Mouse (Mus musculus) adrenal gland (tissue): ENCODE data around the gene Ncapd2.

ENCODE experiments used
- intact Hi-C: fragments of 180-260 bp; cut with DNase I; formaldehyde crosslinking; loops from one replicate; pipeline ENCODE4 v1.15.1; 2025

Ncapd2 gene

DNA sequence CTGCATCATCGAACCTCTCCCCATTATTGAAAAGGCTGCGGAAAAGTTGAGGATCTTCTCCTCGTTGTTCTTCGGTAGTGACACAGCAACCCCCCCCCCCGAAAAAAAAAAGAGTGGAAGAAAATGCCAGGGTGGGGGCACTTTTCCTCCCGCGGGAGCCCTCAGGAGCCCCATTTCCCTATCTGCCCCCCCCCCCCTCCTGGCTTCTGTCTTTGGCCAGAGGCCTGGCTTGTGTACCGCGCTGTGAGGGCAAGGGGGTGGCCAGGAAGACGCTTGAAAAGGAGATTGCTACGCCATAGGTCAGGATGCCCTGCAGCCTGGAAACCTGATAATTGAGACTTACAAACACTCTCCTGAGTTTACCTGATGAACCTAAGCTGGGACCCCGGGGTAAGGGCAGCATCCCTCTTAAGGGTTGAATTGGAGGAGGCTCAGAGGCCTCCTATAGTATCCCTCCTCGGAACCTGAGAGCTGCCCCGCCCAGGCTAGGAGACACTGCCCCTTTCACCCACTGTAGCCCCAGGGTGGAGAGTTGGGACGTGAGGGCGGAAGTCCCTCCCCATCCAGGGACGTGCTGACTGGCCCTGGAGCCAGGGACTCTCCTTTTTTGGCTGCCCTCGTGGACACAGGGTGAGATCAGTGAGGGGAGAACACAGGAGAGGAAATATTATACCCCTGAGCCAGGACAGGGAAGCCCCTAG is 25.3 kb downstream of the Ncapd2 start, which contains the start of gene Gapdh:
Gapdh (minus strand) TSS at position 417 of the 701 bp plus-strand sequence.
- intact Hi-C loops, result no loop called here

DNA sequence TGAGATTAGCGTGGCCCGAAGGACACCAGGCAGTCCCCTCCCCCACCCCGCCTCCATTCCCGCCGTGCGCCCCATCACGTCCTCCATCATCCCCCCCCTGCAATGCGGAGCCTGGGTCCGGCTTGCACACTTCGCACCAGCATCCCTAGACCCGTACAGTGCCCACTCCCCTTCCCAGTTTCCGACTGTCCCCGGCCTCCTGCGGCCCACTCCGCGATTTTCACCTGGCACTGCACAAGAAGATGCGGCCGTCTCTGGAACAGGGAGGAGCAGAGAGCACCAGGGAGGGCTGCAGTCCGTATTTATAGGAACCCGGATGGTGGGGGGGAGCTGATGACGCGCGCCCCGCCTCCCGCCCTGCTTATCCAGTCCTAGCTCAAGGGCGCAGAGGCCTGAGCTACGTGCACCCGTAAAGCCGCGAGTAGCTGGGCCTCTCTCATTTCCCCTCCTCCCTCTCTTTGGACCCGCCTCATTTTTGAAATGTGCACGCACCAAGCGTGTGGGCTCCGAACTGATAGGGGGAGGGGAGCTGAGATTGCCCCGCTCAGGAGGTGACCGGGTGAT is 26.1 kb downstream of the Ncapd2 start:
- intact Hi-C loops, result no loop called here

DNA sequence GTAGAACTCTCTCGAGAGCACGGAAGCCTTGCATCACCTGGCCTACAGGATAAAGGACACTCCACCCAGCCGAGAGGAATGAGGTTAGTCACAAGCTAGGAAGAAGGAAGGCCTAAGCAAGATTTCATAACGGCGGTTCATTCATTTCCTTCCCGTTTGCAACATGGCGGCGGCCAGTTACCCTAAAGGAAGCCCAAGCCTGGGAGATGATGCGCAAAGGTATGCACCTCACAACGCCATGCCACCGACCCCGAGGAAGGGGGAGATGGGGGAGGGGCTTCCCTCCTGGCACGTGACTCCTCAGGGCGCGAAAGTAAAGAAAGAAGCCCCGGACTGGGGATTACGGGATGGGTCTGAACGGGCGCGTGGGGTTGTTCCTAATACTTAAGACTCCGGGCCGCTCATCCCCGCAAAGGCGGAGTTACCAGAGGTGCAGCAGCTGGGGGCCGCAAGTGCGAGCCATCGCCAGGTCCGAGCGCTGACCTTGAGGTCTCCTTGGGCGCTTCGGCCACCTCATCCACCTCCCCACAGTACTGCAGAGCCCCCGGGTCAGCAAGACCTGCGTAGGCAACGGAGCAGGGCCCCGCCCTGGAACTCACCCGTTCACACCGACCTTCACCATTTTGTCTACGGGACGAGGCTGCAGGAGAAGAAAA is 26.7 kb downstream of the Ncapd2 start:
- intact Hi-C loops, result loop anchor here (5.0 kb wide), 2 partner anchors 63 to 108 kb away; no protein-coding TSS in a partner anchor

DNA sequence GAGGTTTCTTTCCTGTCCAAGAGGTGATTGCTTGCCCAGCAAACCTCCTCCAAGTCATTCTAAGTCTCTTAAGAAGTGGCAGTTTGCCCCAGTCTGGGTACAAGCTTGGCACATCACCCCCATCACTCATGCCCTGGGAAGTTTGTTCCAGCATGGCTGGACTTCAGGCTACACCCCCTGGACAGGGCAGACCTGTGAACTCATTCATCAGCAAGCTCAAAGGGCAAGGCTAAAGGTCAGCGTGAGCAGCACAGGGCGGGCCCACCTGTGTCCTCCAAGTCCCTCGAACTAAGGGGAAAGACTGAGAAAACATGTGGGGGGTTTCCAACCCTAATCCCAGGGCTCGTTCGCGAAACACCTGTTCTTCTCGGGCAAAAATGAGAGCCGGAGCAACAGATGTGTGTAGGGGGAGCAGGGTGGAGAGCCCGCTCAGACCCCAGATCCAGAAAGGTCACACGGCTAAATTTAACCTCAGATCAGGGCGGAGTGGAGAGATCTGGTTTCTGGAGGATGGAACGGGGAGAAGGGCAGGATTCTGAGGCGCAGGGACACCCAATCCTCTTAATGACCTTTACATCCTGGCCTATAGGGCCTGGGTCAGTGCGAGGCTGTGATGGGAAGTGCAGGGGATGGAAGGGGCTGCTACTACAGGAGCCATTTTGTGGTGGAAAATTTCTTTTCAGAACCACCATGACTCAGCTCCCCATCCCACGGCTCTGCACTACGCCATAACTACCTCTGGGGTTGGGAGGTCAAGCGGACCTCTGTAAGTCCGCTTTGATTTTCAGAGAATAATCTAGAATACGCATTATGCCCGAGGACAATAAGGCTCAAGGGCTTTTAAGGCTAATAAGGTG is 27.5 kb downstream of the Ncapd2 start:
- intact Hi-C loops, result loop anchor here (5.0 kb wide), 2 partner anchors 63 to 108 kb away; no protein-coding TSS in a partner anchor

DNA sequence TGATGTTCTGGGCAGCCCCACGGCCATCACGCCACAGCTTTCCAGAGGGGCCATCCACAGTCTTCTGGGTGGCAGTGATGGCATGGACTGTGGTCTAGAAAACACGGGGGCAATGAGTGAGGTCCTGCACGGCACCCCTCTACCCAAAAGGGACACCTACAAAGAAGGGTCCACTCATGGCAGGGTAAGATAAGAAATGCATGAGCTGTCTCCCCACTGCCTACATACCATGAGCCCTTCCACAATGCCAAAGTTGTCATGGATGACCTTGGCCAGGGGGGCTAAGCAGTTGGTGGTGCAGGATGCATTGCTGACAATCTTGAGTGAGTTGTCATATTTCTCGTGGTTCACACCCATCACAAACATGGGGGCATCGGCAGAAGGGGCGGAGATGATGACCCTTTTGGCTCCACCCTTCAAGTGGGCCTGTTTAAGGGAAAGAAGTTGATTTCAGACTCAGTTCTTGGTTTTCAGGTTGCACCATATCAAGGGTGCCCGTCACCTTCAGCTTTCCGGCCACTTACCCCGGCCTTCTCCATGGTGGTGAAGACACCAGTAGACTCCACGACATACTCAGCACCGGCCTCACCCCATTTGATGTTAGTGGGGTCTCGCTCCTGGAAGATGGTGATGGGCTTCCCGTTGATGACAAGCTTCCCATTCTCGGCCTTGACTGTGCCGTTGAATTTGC is 28.7 kb downstream of the Ncapd2 start:
- intact Hi-C loops, result loop anchor here (5.0 kb wide), 2 partner anchors 65 to 110 kb away; no protein-coding TSS in a partner anchor

DNA sequence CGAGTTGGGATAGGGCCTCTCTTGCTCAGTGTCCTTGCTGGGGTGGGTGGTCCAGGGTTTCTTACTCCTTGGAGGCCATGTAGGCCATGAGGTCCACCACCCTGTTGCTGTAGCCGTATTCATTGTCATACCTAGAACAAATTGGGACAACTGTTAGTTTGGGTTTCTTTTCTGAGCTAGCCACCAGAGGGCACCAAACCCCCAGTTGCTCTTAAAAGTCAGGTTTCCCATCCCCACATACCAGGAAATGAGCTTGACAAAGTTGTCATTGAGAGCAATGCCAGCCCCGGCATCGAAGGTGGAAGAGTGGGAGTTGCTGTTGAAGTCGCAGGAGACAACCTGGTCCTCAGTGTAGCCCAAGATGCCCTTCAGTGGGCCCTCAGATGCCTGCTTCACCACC is 29.5 kb downstream of the Ncapd2 start:
- intact Hi-C loops, result loop anchor here (5.0 kb wide), 2 partner anchors 65 to 110 kb away; no protein-coding TSS in a partner anchor

DNA sequence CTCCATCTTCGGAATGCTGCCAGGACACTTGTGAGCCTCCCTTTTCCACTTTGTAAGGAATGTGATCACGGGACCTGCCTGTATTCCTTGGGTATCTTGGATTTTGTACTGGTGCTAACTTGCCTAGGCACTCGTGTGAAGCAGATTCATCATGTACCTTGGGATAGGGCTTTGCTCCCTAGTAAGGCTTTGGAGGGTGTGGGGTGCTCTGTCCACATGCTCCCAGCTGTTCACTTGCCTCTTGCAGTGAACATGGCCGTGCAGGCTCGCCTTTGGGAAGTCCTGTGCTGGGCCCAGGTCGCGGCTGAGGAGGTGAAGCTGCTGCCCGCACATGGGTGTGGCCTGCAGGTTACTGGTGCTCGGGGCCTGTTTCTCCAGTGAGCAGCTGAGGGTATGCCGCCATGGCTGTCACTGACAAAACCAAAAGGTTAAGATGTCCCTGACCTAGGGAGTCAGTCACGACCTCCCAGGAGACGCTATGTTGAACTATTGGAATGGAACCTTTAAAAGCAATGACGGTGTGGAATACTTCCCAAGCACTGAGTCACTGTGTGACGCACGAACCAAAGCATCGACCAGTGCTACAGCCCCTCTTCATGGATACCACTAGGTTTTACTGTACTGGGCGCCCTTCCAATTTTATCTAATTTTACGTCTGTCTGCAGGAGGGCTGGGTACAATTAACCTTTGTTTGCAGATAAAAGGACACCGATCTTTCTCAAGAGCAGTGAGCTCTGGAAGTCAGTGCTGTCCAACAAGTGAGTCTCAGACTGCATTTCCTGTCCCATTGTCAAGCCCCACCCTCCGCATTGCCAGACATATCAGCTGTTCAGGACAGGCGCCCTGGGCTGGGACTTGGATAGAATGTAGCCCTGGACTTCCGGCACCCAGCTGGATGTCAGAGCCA is 30.4 kb downstream of the Ncapd2 start:
- intact Hi-C loops, result loop anchor here (5.0 kb wide), 2 partner anchors 66 to 111 kb away; no protein-coding TSS in a partner anchor

DNA sequence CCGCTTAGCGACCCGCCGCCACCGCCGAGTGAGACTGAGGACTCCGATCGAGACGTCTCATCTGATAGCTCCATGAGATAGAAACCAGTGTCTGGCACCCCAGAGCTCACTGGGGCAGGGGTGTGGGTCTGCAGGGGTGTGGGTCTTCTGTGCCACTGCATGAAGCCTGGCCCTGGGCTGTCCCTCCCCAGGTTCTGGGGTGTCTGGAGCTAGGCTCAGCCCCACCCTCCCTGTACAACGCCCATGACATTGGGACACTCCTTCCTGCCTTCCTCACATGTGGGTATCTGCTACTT is 31.0 kb downstream of the Ncapd2 start:
- intact Hi-C loops, result loop anchor here (5.0 kb wide), 2 partner anchors 67 to 112 kb away; no protein-coding TSS in a partner anchor

DNA sequence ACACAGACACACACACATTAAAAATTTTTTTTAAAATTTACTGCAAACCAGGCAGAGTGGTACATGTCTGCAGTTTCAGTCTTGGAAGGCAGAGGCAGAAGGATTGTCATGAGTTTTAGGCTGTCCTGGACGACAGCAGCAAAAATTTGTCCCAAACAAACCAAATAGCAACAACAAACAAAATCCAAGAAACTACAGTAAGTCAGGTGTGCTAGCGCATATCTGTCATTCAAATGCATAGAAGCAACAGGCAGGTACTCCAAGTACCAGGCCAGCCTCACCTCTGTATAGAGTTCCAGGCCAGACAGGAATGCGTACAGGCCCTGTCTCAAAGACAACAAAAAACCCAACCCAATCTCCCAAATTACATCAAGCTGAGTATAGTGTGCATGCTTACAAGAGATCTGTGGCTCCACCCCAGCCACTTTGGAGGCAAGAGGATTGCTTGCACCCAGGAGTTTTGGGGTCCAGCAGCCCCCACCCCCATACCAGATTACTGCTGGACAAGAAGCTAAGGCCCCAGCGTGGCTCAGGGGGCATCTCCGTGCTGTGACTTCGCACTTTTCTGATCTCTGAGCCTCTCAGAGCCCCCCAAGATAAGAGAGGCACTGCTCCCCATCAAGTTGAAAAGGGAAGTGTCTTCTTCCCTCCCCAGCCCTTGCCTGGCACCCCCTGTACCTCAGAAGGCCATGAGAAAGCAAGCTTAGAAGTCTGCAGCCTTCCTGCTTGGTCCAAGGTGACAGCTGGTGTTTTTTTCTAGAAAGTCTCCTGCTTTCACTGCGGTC is 31.5 kb downstream of the Ncapd2 start:
- intact Hi-C loops, result loop anchor here (5.0 kb wide), 2 partner anchors 67 to 112 kb away; no protein-coding TSS in a partner anchor

DNA sequence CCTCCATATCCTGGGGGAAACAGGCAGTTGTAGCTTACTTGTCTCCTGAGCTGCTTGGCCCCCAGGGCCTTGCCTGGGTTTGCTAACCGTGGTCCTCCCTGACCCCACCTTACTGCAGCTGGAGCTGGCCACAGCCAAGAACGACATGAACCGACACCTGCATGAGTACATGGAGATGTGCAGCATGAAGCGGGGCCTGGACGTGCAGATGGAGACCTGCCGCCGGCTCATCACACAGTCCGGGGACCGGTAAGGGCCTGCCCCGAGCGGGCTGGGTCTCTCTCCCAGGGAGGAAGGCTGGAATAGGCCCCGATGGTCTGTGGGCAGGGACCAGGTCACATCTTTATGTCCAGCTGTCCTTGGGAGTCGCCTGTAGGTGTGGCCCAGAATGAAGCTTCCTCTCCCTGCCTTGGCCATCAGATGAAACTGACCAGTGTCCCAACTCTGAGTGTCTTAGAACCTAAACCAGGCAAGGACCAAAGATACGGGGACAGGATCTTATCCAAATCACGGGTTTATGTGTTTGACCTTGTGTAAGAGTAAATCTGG is 32.5 kb downstream of the Ncapd2 start:
- intact Hi-C loops, result no loop called here

DNA sequence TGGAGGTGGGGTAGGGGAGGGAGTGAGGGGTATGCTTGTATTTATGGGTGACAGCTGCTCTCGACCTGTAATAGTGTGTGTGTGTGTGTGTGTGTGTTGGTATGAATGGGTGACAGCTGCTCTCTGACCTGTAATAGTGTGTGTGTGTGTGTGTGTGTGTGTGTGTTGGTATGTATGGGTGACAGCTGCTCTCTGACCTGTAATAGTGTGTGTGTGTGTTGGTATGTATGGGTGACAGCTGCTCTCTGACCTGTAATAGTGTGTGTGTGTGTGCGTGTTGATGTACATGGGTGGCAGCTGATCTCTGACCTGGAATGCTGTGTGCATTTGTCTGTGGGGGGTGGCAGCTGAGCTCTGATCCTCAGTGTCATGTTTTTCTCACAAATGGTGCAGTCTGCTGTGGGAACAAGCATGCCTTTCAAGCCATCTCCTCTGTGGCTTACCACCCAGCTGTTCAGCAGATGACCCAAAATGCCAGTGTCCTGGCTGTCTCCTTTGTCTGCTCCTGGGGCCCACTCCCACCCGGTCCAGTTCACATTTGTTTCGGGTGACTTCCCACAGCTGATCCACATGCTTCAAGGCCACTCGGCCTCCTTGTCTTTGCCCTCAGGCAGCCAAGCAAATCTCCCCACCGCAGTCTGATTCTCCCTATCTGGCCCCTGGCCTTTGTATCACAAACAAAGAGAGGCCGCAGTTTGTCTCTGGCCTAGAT is 34.4 kb downstream of the Ncapd2 start:
- intact Hi-C loops, result no loop called here

DNA sequence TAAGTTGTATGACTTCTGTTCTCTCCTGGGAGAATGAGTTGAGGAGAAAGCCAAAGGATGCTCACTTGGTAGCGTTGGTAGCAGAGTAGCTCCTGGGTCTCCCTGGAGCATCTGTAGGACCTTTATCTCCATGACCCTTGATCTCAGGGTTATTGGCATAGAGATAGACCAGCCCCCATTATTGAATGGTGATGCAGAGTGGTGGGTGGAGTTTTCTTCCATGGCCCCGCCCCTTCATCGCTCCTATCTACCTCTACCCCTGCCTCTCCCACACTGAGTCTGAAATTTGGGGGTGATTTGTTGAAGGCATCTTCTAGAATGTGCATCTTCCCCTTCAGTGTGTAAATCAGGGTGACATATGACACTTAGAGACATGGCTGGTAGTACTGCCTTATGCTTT is 35.0 kb downstream of the Ncapd2 start:
- intact Hi-C loops, result no loop called here

DNA sequence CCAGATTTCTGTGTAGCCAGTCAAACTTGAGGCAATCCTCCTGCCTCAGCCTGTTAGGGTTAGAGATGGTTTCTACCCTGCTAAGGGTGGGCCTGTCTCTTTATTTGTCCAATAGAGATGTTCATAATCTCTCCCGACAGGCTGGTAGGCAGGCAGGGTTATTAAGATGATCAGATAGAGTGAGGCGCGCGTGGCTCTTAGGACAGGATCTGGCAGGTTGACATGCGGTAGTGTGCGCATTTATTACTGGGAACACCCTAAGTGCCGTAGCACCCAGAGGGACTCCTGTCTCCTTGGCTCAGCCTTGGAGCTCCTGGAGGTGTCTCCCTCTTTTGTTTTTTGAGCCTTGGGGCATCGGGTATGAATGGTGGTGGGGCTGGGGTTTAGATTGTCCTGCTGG is 36.2 kb downstream of the Ncapd2 start:
- intact Hi-C loops, result no loop called here

DNA sequence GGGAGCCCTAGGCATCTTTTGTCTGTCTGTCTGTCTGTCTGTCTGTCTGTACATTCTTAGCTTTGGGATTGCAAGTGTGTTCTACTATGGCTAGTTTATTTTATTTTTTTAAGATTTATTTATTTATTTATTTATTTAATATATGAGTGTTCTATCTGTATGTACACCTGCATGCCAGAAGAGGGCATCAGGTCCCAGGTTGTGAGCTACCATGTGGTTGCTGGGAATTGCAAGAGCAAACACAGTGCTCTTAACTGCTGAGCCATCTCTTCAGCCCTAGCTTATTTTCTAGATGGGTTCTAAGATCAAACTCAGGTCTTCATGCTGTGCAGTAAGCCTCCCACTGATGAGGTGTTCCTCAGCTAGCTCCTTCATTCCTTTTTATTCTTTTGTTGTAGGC is 37.0 kb downstream of the Ncapd2 start:
- intact Hi-C loops, result no loop called here

DNA sequence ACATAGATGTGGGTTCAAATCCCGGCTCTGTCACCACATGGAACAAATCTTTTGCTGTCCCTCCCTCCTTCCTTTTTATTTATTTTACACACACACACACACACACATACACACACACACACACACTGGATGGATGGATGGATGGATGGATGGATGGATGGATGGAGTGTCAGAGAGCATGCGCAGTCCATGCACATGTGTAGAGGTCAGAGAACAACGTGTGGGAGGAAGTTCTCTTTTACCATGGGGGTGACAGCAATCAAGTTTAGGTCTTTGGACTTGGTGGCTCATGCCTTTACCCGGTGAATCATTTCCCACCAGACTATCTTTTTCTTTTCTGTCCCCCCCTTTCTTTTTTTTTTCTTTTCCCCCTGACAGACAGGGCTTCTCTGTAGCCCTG is 37.8 kb downstream of the Ncapd2 start:
- intact Hi-C loops, result no loop called here

DNA sequence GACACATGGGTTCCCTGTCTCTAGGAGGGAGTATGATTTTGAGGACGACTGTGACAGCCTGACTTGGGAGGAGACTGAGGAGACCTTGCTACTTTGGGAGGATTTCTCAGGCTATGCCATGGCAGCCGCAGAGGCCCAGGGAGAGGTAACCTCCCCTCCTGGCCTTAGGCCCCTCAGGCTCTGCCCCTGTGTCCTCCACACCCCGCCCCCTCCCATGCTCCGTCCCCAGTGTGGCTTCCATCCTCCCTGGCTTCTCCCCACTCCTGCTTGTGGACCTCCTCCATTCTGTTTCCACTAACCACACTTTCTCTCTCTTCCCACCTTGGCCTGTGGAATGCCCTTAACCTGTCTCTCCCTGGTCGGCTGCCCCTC is 38.5 kb downstream of the Ncapd2 start:
- intact Hi-C loops, result no loop called here

DNA sequence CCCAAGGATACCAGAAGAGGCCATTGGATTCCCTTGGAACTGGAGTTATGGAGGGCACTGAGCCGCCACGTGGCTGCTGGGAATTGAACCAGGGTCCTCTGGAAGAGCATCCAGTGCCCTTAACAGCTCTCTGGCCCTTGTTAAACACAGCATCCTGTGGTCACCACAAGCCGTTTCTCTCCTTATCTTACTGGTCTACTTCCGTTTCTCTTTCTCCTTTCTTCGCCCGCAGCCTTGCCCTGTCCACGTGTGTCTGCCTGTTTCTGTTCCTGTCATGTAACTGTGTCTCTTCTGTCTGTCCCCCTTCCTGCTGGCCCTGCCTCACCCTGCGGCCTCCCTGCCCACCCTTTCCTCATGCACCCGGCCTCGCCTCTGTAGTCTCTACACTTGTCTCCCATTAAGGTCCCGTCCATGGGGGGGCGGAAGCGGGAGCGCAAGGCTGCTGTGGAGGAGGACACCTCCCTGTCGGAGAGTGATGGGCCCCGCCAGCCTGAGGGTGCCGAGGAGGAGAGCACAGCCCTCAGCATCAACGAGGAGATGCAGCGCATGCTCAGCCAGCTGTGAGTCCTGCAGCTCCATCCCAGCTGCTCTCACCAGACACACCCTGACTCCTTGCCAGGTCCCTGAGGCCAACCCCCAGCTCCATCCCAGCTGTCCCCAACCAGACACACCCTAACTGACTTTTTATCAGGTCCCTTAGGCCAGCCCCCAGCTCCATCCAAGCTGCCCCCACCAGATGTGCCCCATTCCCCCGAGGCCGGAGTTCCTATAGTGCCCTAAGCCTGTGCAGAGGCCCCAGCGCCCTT is 39.1 kb downstream of the Ncapd2 start:
- intact Hi-C loops, result no loop called here
